Mouse (Mus musculus): ENCODE results near the gene Scrn3. TPM values are rescaled to one million over a fixed set of nuclear protein-coding genes. Genes with fewer than 3 reads are reported as not detected.

Scrn3 gene
- polyA plus RNA-seq, 1 experiment from 2014 or later = 19.9 TPM

- no peak for ATAC-seq
- no peaks in the 10 kb centered on the region for H3K27me3 ChIP-seq
- TF ChIP-seq CTCF (IDR thresholded peaks at IDR 0.05) = no peak
- DNase-seq (ENCODE audit: low read depth, low spot score) = no peak
- ChIA-PET POLR2A (interaction anchor here (1.1 kb wide), 1 partner anchor 8 kb away, joined by 3 read pairs; no protein-coding TSS in a partner anchor), CTCF (no interaction called here)
- in situ Hi-C loops (cut with MboI; ENCODE audit: low pct_unique_long_range_greater_than_20kb) = no loop called here
Observed at GRCm38 (mm10) chr2:73380298-73380975, 68.0 kb downstream of the Scrn3 start.

- ChIA-PET POLR2A (no interaction called here), CTCF (interaction anchor here (0.9 kb wide), 1 partner anchor 107 kb away, joined by 4 read pairs; no protein-coding TSS in a partner anchor)
- ATAC-seq (no peak), DNase-seq (ENCODE audit: low read depth, low spot score) (no peak)
- H3K27me3 ChIP-seq = no peaks in the 10 kb centered on the region
- TF ChIP-seq CTCF (IDR thresholded peaks at IDR 0.05) = no peak
- in situ Hi-C loops (cut with MboI; ENCODE audit: low pct_unique_long_range_greater_than_20kb) = no loop called here
Observed at GRCm38 (mm10) chr2:73385172-73385571, 72.8 kb downstream of the Scrn3 start.

GRCm38 (mm10) chr2:73385641-73386355 is 73.4 kb downstream of the Scrn3 start:
- POLR2A ChIA-PET = no interaction called here
- in situ Hi-C loops (cut with MboI; ENCODE audit: low pct_unique_long_range_greater_than_20kb) = no loop called here
- CTCF ChIA-PET = interaction anchor here (0.9 kb wide), 1 partner anchor 107 kb away, joined by 4 read pairs; no protein-coding TSS in a partner anchor
- no peaks in the 10 kb centered on the region for H3K27me3 ChIP-seq
- ATAC-seq (peak; percentile 37), DNase-seq (ENCODE audit: low read depth, low spot score) (no peak)
- TF ChIP-seq CTCF (IDR thresholded peaks at IDR 0.05) = no peak

- ATAC-seq (peak; percentile 96), DNase-seq (ENCODE audit: low read depth, low spot score) (peak; percentile 80)
- in situ Hi-C loops (cut with MboI; ENCODE audit: low pct_unique_long_range_greater_than_20kb) = no loop called here
- CTCF ChIA-PET = interaction anchor here (1.3 kb wide), 1 partner anchor 20 kb away, joined by 3 read pairs; no protein-coding TSS in a partner anchor
- H3K27me3 ChIP-seq = no peaks in the 10 kb centered on the region
- POLR2A ChIA-PET = interaction anchor here (1.3 kb wide), 1 partner anchor 12 kb away, joined by 3 read pairs; no protein-coding TSS in a partner anchor
- no peak for TF ChIP-seq CTCF (IDR thresholded peaks at IDR 0.05)
Observed at GRCm38 (mm10) chr2:73386356-73387046, 74.1 kb downstream of the Scrn3 start, which contains the start of gene Gpr155. TSS of gene Gpr155 (minus strand) at chr2:73386572.

Other genes starting within 250 kb of the Scrn3 start
- gene Ola1, start 93.7 kb upstream of the Scrn3 start, polyA plus RNA-seq (2021) = 106 TPM
- not detected for gene Sp9, start 40.7 kb upstream of the Scrn3 start, polyA plus RNA-seq (2021)
- gene Cir1, start 100 bp downstream of the Scrn3 start, polyA plus RNA-seq (2021) = 24.1 TPM
- gene Gpr155, start 74.0 kb downstream of the Scrn3 start, polyA plus RNA-seq (2021) = 1.6 TPM
- gene Wipf1, start 217.1 kb downstream of the Scrn3 start, polyA plus RNA-seq (2021) = 20.2 TPM